Mouse (Mus musculus) left cerebral cortex, adult 2 months (tissue): ENCODE measurements around the gene Eml1. TPM values are rescaled to one million over a fixed set of nuclear protein-coding genes. Genes with fewer than 3 reads are reported as not detected.
A peak's percentile ranks its signal among the peaks of the same experiment; 100 is the strongest.

Experiments used
- DNase-seq, 2 experiments: peaks; one replicate each; pipeline ENCODE4 v3.0.0; 2021 to 2022; ENCODE audit warnings: low spot score in 2 of 2, mixed read lengths in 1 of 2; ENCODE audit errors: extremely low spot score in 1 of 2
- H3K27ac ChIP-seq: fragments of 200-600 bp; 2 replicates; pipeline ENCODE4 v1.8.1; 2022
- H3K4me3 ChIP-seq: fragments of 200-600 bp; 2 replicates; pipeline ENCODE4 v1.8.1; 2022
- CTCF ChIP-seq: fragments of 200-600 bp; IDR thresholded peaks from 2 replicates; pipeline ENCODE4 v1.8.1; 2022; ENCODE audit warnings: antibody characterized with exemption, mild to moderate bottlenecking, moderate library complexity
- intact Hi-C: fragments of 180-260 bp; cut with DNase I; formaldehyde crosslinking; loops from one replicate; pipeline ENCODE4 v1.15.1; 2025
- long read RNA-seq, 2 experiments: library from polyadenylated mRNA; stranded (forward); transcript quantifications; one replicate each; pipeline ENCODE4 v2.0.0; 2021; ENCODE audit warnings: borderline mapping rate in 2 of 2
- total RNA-seq, 2 experiments: library from RNA; stranded (reverse); gene quantifications; 2 replicates each; pipeline ENCODE4 v1.2.3; 2021

Gene Eml1
- 10 to 100 TPM; 65.7 to 68.2 TPM for total RNA-seq
- long read RNA-seq, experiment 1, full-length matches to known transcripts, result 37 of 107 reads
- long read RNA-seq, experiment 1, partial matches to known transcripts, result 18 of 107 reads
- long read RNA-seq, experiment 1, other reads (novel, unspliced or antisense), result 52 of 107 reads
- long read RNA-seq, experiment 2, full-length matches to known transcripts, result 25 of 65 reads
- long read RNA-seq, experiment 2, partial matches to known transcripts, result 3 of 65 reads
- long read RNA-seq, experiment 2, other reads (novel, unspliced or antisense), result 37 of 65 reads

DNA sequence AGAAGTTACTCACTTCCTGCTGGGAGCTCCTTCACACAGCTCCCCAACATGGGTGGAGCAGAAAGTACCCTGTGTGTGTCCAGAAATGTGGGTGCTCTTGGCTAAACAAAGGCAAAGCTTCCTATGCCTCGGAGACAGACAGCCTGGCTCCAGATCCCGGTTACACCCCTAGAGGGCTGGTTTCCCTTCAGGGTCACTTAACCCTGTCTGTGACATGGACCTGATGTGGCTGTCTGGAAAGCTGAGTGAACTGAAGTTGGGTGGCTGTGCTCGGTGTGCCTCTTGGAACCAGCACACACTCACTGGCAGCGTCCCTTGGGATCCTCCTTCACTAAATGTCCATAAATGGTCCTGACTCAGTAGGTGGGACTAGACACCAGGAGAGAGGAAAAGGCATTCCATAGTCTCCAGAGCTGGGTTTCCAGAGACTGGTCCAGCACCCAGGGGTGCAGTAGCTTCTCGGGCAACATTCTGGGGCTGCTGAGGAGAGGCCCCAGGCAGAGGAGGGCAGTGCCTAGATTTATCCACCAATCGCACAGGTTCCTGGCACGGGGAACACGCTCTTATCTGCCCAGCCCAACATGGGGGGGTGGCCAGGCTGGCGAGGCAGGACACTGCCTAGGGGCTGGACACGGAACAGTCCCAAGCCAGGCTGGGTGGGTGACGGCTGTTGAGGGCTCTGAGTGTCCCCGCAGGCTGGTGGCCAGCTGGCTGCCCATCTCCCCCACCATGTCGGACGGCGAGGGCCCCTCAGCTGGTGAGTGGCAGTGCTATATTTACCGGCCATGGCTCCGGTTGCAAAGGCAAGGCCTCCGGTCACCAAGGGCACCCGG, at the start of gene Eml1:
Gene Eml1, plus strand, starts transcription at position 362 of the 833 bp plus-strand sequence.
- intact Hi-C loops, result no loop called here
- no peak for DNase-seq
- TF ChIP-seq CTCF, result peak; percentile 11; the same call in 1 of the 2 replicates
- H3K4me3 ChIP-seq, result peak within 1 kb of the TSS; percentile 36
- peak within 1 kb of the TSS; percentile 80 for H3K27ac ChIP-seq

DNA sequence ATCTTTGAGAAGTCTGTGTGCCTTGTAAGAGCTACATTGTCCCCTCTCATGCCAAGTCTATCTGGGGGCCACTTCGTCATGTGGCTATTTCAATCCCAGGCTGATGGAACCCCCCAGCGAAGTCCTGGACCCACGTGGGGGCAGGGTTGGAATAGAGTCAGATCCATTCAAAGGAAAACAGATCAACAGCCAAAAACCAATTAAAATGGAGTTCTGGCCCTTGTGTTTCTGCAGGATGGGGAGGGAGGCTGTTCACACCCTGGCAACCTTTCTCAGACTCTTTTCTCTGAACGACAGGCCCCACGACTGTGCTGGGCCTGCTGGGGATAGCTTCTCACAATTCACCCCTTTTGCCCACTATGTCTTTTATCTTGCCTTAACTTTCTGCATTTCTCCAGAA, 44.4 kb upstream of the Eml1 start:
- no peak overlapping the region for H3K27ac ChIP-seq
- no peak for TF ChIP-seq CTCF
- no peak for DNase-seq

DNA sequence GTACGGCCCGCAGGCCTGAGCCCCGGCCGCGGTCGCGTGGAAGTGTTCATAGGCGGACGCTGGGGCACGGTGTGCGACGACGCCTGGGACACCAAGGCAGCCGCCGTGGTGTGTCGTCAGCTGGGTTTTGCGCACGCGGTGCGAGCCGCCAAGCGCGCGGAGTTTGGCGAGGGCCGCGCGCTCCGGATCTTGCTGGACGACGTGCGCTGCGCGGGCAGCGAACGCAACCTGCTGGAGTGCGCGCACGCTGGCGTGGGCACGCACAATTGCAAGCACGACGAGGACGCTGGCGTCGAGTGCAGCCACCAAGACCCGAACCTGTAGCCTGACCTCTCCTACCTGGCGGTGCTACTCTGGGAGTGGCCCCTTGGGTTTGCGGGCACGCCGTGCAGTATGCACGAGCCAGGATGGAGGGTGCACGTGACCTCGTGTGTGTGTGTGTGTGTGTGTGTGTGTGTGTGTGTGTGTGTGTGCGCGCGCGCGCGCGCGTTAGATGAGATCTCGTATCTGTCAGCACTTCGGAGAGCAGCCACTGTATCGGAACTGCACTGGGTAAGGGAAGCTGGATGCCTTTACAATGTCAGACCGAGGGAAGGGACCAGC, 42.8 kb upstream of the Eml1 start:
- Histone ChIP-seq H3K4me3 (peak overlapping the region; percentile 59), H3K27ac (peak overlapping the region; percentile 88)
- intact Hi-C loops, result no loop called here
- TF ChIP-seq CTCF, result no peak
- peak; percentile 86 to 88 for DNase-seq

More for the DNA sequence above, 44.4 kb upstream of the Eml1 start:
- intact Hi-C loops, result no loop called here
- no peak overlapping the region for H3K4me3 ChIP-seq

DNA sequence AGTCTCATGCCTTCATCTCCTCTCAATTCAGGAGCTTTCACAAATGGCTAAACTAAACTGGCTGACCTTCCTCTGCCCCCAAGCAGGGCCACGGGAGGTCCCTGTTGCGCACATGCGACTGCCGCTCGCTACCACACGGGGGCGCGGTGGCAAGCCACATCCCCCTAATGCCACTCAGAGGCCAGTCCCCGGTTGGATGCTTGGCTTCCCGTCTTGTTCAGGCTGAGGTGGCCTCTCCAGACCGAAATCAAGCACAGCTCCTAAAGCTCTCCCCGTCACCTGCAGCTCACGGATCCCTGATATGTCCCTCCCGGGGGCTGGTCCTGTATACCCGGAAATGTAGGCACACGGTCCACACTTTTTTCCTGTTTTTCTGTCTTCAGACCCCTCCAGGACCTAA, 37.7 kb upstream of the Eml1 start:
- H3K27ac ChIP-seq, result peak overlapping the region; percentile 80

DNA sequence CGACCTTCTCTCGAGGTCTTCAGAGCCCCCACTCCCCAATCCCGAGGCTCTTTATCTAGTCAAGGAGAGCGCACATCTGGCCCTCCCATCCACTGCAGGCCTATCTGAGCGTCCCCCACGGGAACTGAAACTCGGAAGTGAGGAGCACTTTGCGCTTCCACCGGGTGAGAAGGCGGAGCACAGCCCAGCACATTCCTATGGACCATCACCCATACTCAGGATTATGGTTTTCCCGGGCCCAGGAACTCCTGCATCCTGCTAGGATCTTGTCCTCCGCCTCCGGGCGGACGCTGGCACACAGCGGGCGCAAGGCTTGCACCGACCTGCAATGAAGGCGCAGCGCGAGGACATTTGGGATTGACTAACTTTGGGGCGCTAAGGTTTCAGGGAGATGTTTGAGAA, 37.3 kb upstream of the Eml1 start:
- Histone ChIP-seq H3K4me3 (peak overlapping the region; percentile 36), H3K27ac (peak overlapping the region; percentile 80)
- peak in 1 of 2 experiments; percentile 30 for DNase-seq
- intact Hi-C loops, result loop anchor here (1.0 kb wide), 1 partner anchor 161 kb away; no protein-coding TSS in a partner anchor
- TF ChIP-seq CTCF, result no peak

More for the DNA sequence above, 37.7 kb upstream of the Eml1 start:
- intact Hi-C loops, result loop anchor here (1.0 kb wide), 1 partner anchor 161 kb away; no protein-coding TSS in a partner anchor
- H3K4me3 ChIP-seq, result peak overlapping the region; percentile 36
- peak; percentile 96 for TF ChIP-seq CTCF
- peak; percentile 82 to 83 for DNase-seq

DNA sequence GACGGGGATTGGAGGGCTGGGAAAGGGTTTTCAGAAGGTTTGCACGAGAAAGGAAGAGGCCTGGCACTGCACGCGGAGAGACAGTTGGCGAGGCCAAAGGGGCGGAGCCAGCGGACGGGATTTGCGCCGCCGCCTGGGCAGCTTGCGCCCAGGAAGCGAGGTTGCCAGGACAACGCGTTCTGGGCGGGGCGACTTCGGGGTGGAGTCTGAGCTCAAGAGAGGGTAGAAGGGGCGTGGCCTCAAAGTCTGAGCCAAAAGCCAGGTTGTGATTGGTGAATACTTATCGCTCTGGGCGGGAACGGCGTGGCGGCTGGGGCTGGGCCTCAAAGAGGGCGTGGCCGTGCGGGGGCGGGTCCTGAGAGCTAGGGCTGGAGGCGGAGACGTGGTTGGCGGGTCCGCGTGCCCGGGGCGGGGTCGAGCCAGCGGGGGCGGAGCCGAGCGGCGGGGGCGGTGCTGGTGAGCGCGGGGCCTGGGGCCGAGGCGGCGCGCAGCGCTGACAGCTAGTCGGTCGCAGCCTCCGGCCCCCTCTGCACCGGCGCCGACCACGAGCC, 36.8 kb upstream of the Eml1 start, which contains the start of gene Cyp46a1:
Gene Cyp46a1, plus strand, starts transcription at position 487 of the 551 bp plus-strand sequence.
- Histone ChIP-seq H3K4me3 (peak within 1 kb of the TSS; percentile 68), H3K27ac (peak within 1 kb of the TSS; percentile 81)
- no peak; the same call in 1 of the 2 replicates for TF ChIP-seq CTCF
- intact Hi-C loops, result loop anchor here (1.0 kb wide), 1 partner anchor 160 kb away; no protein-coding TSS in a partner anchor
- peak; percentile 99 to 100 for DNase-seq

DNA sequence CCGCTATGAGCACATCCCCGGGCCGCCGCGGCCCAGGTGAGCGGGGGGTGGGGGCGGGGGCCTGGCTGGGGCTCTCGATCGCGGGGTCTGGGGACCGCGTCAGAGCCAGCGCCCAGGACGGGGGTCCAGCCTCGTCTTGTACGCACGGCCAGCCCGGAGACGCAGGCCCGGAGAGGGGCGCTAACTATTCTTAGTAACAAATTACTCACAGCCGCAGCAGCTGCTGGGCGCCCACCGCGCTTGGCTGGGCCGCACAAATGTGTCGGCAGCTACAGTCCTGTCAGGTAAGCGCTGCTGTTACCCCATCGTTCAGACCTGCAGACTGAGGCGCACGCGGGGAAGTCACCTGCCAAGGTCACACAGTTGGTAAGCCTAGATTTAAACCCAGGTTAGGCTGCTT, 36.2 kb upstream of the Eml1 start:
- Histone ChIP-seq H3K27ac (peak overlapping the region; percentile 81), H3K4me3 (peak overlapping the region; percentile 68)
- TF ChIP-seq CTCF, result no peak; the same call in 1 of the 2 replicates
- DNase-seq, result peak; percentile 42 to 46
- intact Hi-C loops, result no loop called here

DNA sequence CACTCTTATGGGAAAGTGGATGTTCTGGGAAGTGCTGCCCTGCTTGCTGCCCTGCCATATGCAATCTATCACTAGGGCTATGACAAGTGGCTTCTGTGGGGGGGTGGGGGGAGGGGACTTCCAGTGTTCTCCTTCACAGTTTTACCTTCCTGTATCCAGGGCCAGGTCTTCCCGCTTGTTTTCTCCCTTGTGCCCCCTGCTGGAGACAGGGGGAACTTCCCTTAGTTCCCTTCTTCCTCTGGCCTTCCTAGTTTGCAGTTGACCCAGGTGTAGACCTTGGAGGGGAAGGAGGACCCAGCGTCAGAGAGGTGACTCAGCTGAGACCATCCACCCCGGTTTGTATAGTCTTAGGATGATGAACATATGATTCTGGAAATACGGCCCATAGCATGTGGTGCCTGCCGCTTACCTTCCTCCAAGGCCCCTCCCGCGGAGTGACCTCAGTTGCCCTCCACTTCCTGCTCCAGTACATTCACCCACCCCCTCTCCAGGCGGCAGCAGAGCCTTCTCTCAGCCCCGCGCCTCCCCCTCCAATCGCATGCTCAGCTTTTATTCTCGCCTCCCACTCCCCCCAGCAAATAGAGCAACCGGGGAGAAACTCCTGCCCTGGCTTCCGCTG, 32.1 kb upstream of the Eml1 start:
- no peak overlapping the region for H3K27ac ChIP-seq
- peak; percentile 41 to 58 for DNase-seq
- TF ChIP-seq CTCF, result peak; percentile 65
- intact Hi-C loops, result no loop called here
- no peak overlapping the region for H3K4me3 ChIP-seq

DNA sequence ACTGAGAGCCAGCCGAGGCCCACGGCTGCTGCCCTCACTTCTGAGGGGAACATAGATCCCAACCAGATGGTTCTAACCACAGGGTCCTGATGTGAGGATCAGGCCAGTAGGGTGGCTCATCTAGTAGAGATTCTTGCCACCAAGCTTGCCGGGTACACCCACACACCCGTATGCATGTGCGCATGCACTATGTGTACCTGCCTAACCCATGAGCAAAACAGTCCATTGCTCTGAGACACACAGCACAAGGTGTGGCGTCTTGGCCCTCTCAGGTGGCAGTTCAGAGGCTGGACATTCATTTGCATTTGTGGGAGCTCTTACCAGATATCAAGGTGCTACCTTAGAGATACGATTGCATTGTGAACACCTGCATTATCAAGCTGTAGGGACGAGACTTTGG, 22.6 kb upstream of the Eml1 start:
- DNase-seq, result no peak
- H3K27ac ChIP-seq, result no peak overlapping the region
- no peak overlapping the region for H3K4me3 ChIP-seq
- TF ChIP-seq CTCF, result no peak
- intact Hi-C loops, result no loop called here

DNA sequence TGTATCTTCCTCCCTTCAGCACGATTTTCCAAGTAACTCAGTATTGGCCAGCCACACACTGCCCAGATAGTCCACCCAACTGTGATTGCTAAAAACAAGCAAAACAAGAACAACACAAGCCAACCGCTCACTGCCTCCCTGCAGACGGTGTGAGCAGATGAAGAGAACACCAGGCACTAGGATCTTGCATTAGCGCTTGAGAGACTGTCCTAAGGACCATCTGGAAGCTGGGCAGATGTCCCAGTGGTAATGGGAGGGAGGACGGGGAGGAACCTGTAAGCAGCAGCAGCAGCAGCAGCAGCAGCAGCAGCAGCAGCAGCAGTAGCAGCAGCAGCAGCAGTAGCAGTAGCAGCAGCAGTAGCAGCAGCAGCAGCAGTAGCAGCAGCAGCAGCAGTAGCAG, 21.7 kb upstream of the Eml1 start:
- H3K27ac ChIP-seq, result no peak overlapping the region
- H3K4me3 ChIP-seq, result no peak overlapping the region
- TF ChIP-seq CTCF, result no peak
- DNase-seq, result no peak
- intact Hi-C loops, result no loop called here

DNA sequence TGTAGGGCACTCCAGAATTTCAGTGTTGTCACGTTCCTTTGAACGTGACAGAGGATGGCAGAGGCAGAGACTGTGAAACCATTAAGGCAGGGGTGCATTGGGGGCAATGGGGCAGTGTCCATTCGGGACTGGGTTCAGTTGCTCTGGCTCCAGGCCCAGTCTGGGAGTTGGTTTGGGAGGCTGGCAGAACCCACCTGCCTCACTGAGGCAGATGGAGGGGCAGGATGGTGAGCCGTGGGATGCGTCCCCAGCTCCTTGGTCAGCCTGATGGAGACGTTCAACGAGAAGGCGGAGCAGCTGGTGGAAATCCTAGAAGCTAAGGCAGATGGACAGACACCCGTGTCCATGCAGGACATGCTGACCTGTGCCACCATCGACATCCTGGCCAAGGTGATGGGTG, 19.8 kb upstream of the Eml1 start:
- no peak for DNase-seq
- intact Hi-C loops, result no loop called here
- no peak for TF ChIP-seq CTCF
- Histone ChIP-seq H3K4me3 (no peak overlapping the region), H3K27ac (no peak overlapping the region)
